8 mouse cellular contexts compared by ENCODE assay signal in the genomic region with DNA sequence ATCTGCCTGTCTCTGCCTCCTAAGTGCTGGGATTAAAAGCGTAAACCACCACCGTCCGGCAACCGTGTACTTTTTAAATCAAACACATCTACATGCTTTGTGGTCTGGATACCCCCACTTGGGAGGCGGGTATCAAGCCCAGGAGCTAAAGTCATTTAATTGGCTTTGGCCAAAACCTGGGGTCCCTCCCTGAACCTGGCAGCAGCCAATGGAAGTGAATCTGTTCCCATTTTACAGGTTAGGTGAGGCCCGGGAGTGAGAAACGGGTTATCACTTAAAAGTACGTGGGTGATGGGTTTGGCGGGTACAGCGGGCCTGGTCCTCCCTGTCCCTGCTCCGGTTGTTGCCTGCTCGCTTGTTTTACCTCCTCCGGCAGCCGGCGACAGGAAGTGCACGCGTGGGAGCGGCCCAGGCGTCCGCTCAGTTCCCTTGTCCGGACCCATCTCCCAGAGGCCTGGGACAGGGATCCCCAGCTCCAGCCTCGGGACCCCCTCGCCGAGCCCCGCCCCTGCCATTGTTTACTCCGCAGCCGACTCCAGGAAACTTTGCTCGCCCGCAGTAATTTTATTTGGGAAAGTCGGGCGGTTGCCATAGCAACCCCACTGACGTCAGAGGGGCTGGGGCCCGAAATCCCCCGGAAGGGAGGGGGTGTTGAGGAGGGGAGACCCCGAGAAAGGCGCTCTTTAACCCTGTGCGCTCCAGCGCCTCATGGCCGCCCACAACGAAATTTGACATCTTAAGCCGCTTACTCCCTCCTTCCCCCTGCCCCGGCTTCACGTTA. TPM values are rescaled to one million over a fixed set of nuclear protein-coding genes. Genes with fewer than 3 reads are reported as not detected.
A peak's percentile ranks its signal among the peaks of the same experiment; 100 is the strongest.
DNase-seq lines count a peak whose midpoint lies in the region; ATAC-seq lines count a peak whose summit lies in the region.

No protein-coding gene starts in this region.

- H3K36me3 ChIP-seq in forebrain, embryonic 15.5 days: no peaks in the 10 kb centered on the region
- no peaks in the 10 kb centered on the region for H3K36me3 ChIP-seq in lung, embryonic 15.5 days
- H3K36me3 ChIP-seq in neural tube, embryonic 15.5 days: no peaks in the 10 kb centered on the region

- WGBS in forebrain, embryonic 15.5 days: 3% methylated on average over 43 of the region's 43 CpGs
- 3% methylated on average over 43 of the region's 43 CpGs for WGBS in lung, embryonic 15.5 days
- 3% methylated on average over 42 of the region's 43 CpGs for WGBS in neural tube, embryonic 15.5 days

- H3K9ac ChIP-seq in forebrain, embryonic 15.5 days (replicated peaks): peak overlapping the region; percentile 45
- H3K9ac ChIP-seq in lung, embryonic 15.5 days: peak overlapping the region; percentile 51
- H3K9ac ChIP-seq in neural tube, embryonic 15.5 days (replicated peaks): peak overlapping the region; percentile 44

- peak; percentile 24 for ATAC-seq in forebrain, embryonic 15.5 days (replicated peaks)
- peak; percentile 48 for ATAC-seq in lung, embryonic 15.5 days (ENCODE audit: borderline replicate concordance, extremely low read depth, low FRiP score, low TSS enrichment)
- ATAC-seq in neural tube, embryonic 15.5 days (ENCODE audit: low FRiP score): peak; percentile 52

- H3K4me2 ChIP-seq in forebrain, embryonic 15.5 days (replicated peaks): peak overlapping the region; percentile 88
- peak overlapping the region; percentile 67 for H3K4me2 ChIP-seq in lung, embryonic 15.5 days
- peak overlapping the region; percentile 79 for H3K4me2 ChIP-seq in neural tube, embryonic 15.5 days

- peak overlapping the region; percentile 54 for H3K4me3 ChIP-seq in forebrain, embryonic 15.5 days
- peak overlapping the region; percentile 50 for H3K4me3 ChIP-seq in lung, embryonic 15.5 days
- H3K4me3 ChIP-seq in neural tube, embryonic 15.5 days (replicated peaks): peak overlapping the region; percentile 49

- no peaks in the 10 kb centered on the region for H3K27me3 ChIP-seq in forebrain, embryonic 15.5 days
- no peaks in the 10 kb centered on the region for H3K27me3 ChIP-seq in lung, embryonic 15.5 days
- H3K27me3 ChIP-seq in neural tube, embryonic 15.5 days (replicated peaks): peaks cover 6% of the 10 kb centered on the region; the same call in 1 of the 2 replicates

- intact Hi-C loops in heart, postnatal 14 days (cut with DNase I): no loop called here

- H3K27ac ChIP-seq in forebrain, embryonic 15.5 days (replicated peaks): peak overlapping the region; percentile 83
- peak overlapping the region; percentile 92 for H3K27ac ChIP-seq in lung, embryonic 15.5 days
- H3K27ac ChIP-seq in neural tube, embryonic 15.5 days (replicated peaks): peak overlapping the region; percentile 85

- peaks cover 48% of the 10 kb centered on the region for H3K4me1 ChIP-seq in forebrain, embryonic 15.5 days
- peaks cover 53% of the 10 kb centered on the region for H3K4me1 ChIP-seq in lung, embryonic 15.5 days
- peaks cover 58% of the 10 kb centered on the region for H3K4me1 ChIP-seq in neural tube, embryonic 15.5 days

- DNase-seq in CD4-positive helper T cell, adult 2 months (ENCODE audit: low read depth, low spot score): peak; percentile 95
- peak; percentile 86 for DNase-seq in adrenal gland, adult 8-10 months
- DNase-seq in heart, postnatal 14 days: peak; percentile 91 to 92
- peak; percentile 90 to 91 for DNase-seq in kidney, postnatal 36 days
- peak; percentile 92 for DNase-seq in thymus, postnatal 0 days (ENCODE audit: low spot score)

- H3K9me3 ChIP-seq in forebrain, embryonic 15.5 days: no peaks in the 10 kb centered on the region
- H3K9me3 ChIP-seq in lung, embryonic 15.5 days: no peaks in the 10 kb centered on the region
- H3K9me3 ChIP-seq in neural tube, embryonic 15.5 days (replicated peaks): no peaks in the 10 kb centered on the region

RNA-seq across cellular contexts. Expression of a gene that starts 12.3 kb away (rescaled TPM):
- 1 to 10 TPM in 2 of 4 experiments, under 1 TPM in 2; 0.75 to 2.9 (median 1.2) TPM for total RNA-seq in adrenal gland, adult 8-10 months (2022)
- polyA plus RNA-seq in forebrain, embryonic 15.5 days (2015; fragmentation: Nextera tagmentation; extraction: Ambion mirVana): 6.2 and 7.1 TPM in 2 replicates
- total RNA-seq in heart, postnatal 14 days (2021): 1 to 10 TPM; 1.8 to 2.0 TPM
- polyA plus RNA-seq in lung, embryonic 15.5 days (2015; fragmentation: Nextera tagmentation; extraction: Ambion mirVana): 2.7 and 3.2 TPM in 2 replicates
- 7.4 and 11.9 TPM in 2 replicates for polyA plus RNA-seq in neural tube, embryonic 15.5 days (2015; fragmentation: Nextera tagmentation; extraction: Ambion mirVana)
- polyA plus RNA-seq in thymus, postnatal 0 days (2015; fragmentation: Nextera tagmentation; extraction: Ambion mirVana): 5.3 and 6.2 TPM in 2 replicates

RNA-seq across cellular contexts. Expression of a gene that starts 39.5 kb away (rescaled TPM):
- total RNA-seq in adrenal gland, adult 8-10 months (2022): 10 to 100 TPM; 36.2 to 53.9 (median 48.0) TPM
- polyA plus RNA-seq in forebrain, embryonic 15.5 days (2015; fragmentation: Nextera tagmentation; extraction: Ambion mirVana): 41.1 and 42.8 TPM in 2 replicates
- total RNA-seq in heart, postnatal 14 days (2021): 10 to 100 TPM in 1 of 2 experiments, 1 to 10 TPM in 1; 9.1 to 10.1 TPM
- polyA plus RNA-seq in lung, embryonic 15.5 days (2015; fragmentation: Nextera tagmentation; extraction: Ambion mirVana): 13.6 and 14.2 TPM in 2 replicates
- 14.8 and 16.0 TPM in 2 replicates for polyA plus RNA-seq in neural tube, embryonic 15.5 days (2015; fragmentation: Nextera tagmentation; extraction: Ambion mirVana)
- polyA plus RNA-seq in thymus, postnatal 0 days (2015; fragmentation: Nextera tagmentation; extraction: Ambion mirVana): 12.7 and 13.2 TPM in 2 replicates

RNA-seq across cellular contexts. Expression of a gene that starts 49.5 kb away (rescaled TPM):
- under 1 TPM; 0.38 to 0.81 (median 0.40) TPM for total RNA-seq in adrenal gland, adult 8-10 months (2022)
- 2.4 and 2.7 TPM in 2 replicates for polyA plus RNA-seq in forebrain, embryonic 15.5 days (2015; fragmentation: Nextera tagmentation; extraction: Ambion mirVana)
- under 1 TPM; 0.33 to 0.37 TPM for total RNA-seq in heart, postnatal 14 days (2021)
- 1.7 TPM in 2 replicates for polyA plus RNA-seq in lung, embryonic 15.5 days (2015; fragmentation: Nextera tagmentation; extraction: Ambion mirVana)
- polyA plus RNA-seq in neural tube, embryonic 15.5 days (2015; fragmentation: Nextera tagmentation; extraction: Ambion mirVana): 2.0 and 2.6 TPM in 2 replicates
- polyA plus RNA-seq in thymus, postnatal 0 days (2015; fragmentation: Nextera tagmentation; extraction: Ambion mirVana): 1.3 and 1.4 TPM in 2 replicates

RNA-seq across cellular contexts. Expression of a gene that starts 49.6 kb away (rescaled TPM):
- total RNA-seq in adrenal gland, adult 8-10 months (2022): 10 to 100 TPM; 33.9 to 51.2 (median 40.3) TPM
- polyA plus RNA-seq in forebrain, embryonic 15.5 days (2015; fragmentation: Nextera tagmentation; extraction: Ambion mirVana): 32.4 and 34.8 TPM in 2 replicates
- 10 to 100 TPM; 12.8 to 13.5 TPM for total RNA-seq in heart, postnatal 14 days (2021)
- 23.1 and 23.4 TPM in 2 replicates for polyA plus RNA-seq in lung, embryonic 15.5 days (2015; fragmentation: Nextera tagmentation; extraction: Ambion mirVana)
- polyA plus RNA-seq in neural tube, embryonic 15.5 days (2015; fragmentation: Nextera tagmentation; extraction: Ambion mirVana): 41.3 and 43.7 TPM in 2 replicates
- 18.9 and 20.1 TPM in 2 replicates for polyA plus RNA-seq in thymus, postnatal 0 days (2015; fragmentation: Nextera tagmentation; extraction: Ambion mirVana)

RNA-seq across cellular contexts. Expression of a gene that starts 52.2 kb away (rescaled TPM):
- total RNA-seq in adrenal gland, adult 8-10 months (2022): 100 to 1,000 TPM; 171 to 296 (median 225) TPM
- polyA plus RNA-seq in forebrain, embryonic 15.5 days (2015; fragmentation: Nextera tagmentation; extraction: Ambion mirVana): 233 and 252 TPM in 2 replicates
- total RNA-seq in heart, postnatal 14 days (2021): 100 to 1,000 TPM; 213 to 217 TPM
- polyA plus RNA-seq in lung, embryonic 15.5 days (2015; fragmentation: Nextera tagmentation; extraction: Ambion mirVana): 320 and 350 TPM in 2 replicates
- 263 and 280 TPM in 2 replicates for polyA plus RNA-seq in neural tube, embryonic 15.5 days (2015; fragmentation: Nextera tagmentation; extraction: Ambion mirVana)
- 403 and 424 TPM in 2 replicates for polyA plus RNA-seq in thymus, postnatal 0 days (2015; fragmentation: Nextera tagmentation; extraction: Ambion mirVana)

Comparison
In these comparisons a context has a peak if more than half of its experiments do, and no peak if none do; other contexts are left out.
1. Peak in every context shown above with its lines: DNase-seq, ATAC-seq, H3K4me3 ChIP-seq and H3K27ac ChIP-seq.